Mouse (Mus musculus): Measurements from ENCODE around the gene Cat.

Gene Cat

DNA sequence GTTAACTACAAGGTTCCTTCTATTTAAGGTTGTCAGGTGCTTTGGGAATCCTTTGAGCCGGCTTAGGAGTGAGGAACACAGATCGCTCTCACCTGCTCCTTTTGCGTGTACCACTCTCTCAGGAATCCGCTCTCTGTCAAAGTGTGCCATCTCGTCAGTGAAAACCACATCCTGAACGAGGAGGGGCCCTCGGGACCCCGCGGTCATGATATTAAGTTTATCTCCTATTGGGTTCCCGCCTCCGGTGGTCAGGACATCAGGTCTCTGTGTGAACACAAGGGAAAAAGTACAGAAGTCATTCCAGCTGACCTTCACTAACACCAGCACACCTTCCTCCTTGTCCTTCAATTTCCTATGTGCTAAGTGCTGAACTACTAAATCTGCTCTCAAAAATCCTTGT lies 8.3 kb downstream of the Cat start:
- no peak for DNase-seq

DNA sequence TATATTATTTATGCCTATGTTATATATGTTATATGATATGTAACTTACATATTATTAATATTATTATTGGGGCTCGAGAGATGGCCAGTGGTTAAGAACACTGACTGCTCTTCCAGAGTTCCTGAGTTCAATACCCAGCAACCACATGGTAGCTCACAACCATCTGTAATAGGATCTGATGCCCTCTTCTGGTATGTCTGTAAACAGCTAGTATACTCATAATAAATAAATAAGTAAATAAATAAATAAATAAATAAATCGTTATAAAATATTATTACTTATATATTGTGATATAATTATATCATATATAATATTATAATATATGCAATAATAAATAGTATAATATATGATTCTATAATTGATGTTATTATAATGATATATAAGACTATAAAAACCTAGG lies 8.8 kb downstream of the Cat start:
- no peak for DNase-seq

DNA sequence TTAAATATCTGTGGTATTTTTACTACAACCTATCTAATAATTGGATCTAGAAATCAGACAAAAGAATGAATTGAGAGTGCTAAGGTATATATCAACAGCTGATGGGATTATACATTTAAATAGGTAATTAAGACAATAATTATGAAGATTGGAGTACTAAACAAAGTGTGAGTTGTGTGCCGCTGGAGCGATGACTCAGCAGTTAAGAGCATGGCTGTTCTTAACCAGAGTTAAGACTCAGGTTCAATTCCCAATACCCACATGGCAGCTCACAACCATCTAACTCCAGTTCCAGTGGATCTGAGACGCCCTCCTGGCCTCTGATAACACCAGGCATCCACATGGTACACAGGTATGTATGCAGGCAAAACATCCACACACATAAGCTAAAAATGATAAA lies 11.6 kb downstream of the Cat start:
- DNase-seq, result no peak

DNA sequence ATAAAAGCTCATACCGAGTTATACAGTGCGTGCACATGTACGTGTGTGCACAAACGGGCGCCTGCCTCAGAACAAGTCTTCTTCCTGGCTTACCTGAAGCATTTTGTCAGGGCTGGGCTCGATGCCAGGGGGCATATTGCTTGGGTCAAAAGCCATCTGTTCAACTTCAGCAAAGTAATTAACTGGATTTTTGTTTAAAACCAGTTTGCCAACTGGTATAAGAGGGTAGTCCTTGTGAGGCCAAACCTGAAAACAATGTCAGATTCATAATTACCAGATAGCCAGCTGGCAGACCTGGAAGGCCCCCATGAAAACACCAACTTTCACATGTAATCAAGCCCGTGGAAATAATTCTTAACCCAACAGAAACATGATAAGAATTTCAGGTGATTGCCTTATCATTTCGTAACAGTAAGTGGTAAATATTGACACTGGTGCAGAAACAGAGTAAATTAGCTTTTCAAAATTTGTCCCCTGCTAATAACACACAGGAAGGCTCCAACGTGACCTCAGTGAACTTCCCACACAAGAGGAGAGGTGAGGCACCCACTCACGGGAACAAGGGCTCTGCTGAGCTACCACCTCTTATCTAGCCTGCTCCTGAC lies 17.9 kb downstream of the Cat start:
- DNase-seq, result no peak

DNA sequence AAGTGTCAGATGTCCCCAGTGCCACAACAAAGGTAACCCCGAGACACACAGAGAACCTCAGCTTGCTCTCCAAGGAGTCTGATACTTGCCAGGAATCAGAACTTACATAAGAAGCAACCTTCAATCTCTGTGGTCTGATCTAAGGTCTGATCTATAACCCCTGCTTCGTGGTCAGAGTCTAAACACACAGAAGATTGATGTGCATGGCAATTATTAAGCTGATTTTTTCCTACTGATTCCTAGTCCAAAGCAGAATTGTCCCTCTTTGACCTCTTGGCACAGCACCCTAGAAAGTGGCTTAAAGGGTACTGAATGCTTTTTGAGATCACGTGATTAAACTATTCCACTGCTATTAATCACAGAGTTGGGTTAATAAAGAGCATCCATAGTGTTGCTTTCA lies 18.7 kb downstream of the Cat start:
- no peak for DNase-seq

DNA sequence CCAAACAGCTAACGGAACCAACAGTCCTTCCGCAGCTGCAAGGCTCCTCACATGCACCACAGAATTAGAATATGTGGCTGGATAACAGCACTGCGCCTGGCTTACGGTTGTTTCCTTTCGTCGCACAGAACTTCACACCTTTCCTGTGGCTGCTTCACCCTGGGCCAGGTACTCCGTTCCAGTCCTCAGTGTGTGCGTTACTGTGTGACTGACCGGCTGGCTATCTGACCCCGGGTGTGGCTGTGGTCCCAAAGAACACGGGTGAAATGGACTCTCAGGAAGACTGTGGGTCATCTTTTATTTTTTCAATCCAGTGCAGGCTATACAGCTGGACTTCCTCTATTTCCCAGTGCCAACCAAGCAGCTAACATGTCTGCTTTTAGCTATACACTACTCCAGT lies 19.5 kb downstream of the Cat start:
- DNase-seq, result no peak

DNA sequence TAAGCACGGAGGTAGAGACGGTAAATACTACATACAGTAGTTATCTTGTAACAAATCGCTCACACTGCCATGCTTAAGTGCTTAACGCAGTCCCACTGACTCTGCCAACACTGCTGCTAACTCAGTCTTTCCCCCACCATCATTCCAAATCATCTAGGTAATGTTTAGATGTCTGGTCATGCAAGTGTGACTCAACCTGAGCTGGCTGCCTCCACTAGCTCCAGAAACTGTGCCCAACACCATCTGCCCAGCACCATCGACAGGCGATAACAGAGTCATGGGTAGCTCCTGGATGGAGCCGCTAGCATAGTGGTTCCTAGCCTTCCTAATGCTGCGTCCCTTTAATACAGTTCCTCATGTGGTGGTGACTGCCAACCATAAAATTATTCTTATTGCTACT lies 20.4 kb downstream of the Cat start:
- DNase-seq, result no peak

DNA sequence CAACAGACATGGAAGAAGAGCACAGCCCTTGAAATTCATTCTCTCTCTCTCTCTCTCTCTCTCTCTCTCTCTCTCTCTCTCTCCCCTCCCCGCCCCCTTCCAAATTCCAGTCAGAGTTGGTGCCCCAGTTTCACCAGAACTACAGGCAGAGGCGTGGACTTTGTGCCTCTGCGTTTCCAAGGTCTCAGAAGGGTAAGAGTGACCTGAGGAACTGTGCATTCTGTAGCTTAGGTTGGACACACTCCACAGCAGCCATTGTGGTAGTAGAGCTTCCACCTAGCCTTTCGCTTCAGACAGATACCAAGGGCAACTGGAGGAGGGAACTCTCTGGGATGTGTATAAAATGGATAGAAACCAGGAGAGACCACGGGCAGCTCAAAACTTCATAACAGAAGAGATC lies 22.2 kb downstream of the Cat start:
- no peak for DNase-seq

DNA sequence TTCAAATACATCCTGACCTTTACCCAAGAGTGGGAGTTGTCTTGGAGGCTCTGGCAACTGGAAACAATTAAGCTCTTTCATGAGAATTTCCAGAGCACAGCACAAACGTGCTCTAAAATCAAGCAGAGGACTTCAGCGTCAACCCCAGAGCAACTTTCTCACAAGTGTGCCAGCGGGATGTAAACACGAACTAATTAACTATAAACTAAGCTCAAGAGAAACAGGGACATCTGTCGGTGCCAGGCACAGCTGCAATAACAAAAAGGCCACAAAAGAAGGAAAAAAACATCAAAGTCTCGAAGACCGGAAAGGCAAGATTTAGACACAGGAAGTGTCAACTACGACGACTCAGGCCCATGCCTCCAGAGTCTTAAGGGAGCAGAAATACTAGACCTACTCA lies 23.2 kb downstream of the Cat start:
- no peak for DNase-seq

DNA sequence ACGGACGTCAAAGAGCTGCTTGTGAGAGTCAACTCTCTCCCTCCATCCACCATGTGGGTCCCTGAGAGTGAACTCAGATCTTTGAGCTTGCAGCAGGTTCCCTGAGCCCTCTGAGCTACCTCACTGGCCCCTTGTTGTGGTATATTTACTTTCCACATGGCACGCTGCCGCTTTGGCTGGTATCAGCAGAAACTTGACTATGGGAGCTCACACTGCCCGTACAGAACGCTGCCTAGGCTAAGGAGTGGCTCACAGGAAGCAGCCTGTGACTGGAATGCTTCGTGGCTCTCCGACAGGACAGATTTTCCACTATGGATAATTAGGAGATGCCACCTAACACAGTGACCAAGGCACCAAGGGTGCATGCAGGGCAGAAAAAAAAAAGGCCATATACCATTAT lies 23.8 kb downstream of the Cat start:
- DNase-seq, result no peak

DNA sequence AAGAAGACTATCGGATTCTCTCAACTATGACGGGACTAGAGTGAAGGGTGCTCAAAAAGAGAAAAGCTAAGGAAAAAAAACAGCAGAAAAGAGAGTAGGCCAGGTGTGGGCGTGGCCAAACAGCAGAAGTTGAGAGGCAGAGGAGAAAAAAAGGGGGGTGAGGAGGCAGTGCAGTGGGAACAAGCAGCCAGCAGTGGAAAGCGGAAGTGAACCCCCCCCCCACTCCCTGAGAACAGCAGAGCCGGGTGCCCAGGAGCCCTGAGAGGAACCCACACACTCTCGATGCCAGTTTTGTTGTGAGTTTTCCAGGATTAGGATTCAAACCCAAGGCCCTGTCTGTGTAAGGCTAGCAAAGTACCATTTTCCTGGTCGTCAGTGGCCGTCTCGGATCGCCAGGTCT lies 25.9 kb downstream of the Cat start:
- no peak for DNase-seq

DNA sequence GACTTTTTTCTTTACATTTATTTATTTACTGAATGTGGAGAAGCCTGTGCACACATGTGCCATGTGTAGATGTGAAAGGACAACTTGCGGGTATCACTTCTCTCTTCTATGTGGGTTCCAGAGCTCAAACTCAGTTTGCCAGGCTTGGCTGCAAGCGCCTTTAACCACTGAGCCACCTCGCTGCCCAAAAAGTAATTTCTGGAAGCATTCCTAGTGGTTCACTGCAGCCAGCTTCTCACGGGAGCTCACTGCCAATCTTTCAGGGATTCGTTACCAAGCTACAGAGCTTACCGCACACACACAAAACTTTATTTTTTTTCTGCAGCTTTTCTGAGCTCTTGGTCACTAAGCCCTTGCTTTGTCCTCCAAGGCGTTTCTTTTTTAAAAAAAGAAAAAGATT lies 27.3 kb downstream of the Cat start:
- DNase-seq, result no peak

DNA sequence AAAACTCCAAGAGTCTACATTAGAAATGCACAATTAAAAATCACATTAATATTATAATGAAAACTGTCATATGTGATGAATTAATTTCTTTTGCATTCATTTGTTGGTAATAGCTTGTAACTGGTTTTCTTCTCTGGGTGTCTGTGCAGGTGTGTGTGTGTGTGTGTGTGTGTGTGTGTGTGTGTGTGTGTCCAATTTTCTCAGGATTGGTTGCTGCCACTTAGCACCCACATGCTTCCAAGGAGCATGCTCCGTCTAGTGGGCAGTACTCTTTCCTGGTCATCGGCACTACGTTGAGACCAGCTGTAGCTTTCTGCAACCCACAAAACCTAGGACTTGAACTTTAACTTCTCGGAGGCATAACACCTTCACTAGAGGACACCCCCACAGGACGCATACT lies 27.9 kb downstream of the Cat start:
- DNase-seq, result no peak

DNA sequence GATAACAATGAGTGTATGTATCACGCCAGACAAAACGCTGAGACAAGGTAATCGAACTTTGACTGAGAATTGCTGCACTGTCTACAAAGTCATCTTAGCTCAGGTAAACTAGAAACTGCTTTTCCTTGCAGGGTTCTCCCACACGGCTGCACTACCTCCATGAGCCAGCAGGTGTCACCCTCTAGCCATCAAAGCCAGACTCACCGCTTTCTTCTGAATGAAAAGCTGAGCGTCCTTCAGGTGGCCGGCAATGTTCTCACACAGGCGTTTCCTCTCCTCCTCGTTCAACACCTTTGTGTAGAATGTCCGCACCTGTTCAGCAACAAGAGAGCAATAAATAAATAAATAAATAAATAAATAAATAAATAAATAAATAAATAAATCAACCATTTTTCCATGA lies 28.3 kb downstream of the Cat start:
- peak; percentile 80 for DNase-seq

DNA sequence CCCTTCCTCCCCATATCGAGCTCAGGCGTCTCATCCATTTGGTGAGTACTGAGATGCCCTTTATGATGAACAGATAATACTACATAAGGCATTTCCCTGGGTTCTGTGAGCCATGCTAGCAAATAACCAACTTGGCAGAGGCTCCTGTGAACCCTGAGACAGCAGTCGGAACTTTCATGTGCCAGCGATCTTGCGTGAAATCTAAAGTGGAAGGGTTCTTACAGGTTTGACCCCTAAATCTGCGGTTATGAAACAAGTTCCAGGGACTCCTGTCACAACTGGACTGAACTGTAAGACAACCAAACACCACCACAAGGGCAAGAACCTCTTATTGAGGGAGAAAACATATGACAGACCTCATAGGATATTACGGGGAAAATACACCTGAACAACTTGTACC lies 29.2 kb downstream of the Cat start:
- DNase-seq, result no peak

DNA sequence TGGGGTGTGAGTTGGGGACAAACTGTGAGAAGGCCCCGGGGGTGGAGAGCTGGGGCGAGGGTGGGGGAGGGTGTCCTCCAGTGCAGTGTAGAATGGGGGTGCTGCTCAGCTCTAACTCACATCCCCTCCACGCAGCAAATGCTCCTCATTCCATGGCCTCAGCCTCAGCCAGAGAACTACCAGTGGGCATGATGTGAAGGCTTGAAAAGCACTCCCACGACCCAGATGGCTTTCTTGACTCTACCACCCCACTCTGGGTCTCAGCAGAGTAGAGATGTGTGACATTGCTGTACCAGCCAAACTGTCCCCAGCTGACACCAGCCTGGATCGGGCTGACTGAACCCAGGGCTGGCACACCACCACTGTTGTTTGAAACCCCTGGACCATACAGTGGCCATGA lies 32.4 kb downstream of the Cat start:
- DNase-seq, result peak; percentile 36

DNA sequence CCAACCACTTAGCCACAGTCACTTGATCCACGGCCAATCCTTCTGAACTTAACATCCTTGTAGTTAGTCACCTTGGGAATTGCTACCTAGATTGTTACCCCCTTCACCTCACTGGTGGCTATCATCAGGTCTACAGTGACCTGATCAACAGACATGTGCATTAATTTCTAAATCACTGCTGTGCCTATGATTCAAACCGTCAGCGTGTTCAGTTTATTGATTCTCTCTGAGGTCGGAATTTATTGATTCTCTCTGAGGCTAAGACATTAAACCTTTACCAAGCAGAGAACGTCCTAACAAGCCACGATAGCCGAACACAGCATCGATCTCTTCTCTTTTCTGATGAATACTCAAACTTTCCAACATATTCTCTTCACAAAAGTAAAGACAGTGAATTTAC lies 34.7 kb downstream of the Cat start:
- DNase-seq, result no peak

DNA sequence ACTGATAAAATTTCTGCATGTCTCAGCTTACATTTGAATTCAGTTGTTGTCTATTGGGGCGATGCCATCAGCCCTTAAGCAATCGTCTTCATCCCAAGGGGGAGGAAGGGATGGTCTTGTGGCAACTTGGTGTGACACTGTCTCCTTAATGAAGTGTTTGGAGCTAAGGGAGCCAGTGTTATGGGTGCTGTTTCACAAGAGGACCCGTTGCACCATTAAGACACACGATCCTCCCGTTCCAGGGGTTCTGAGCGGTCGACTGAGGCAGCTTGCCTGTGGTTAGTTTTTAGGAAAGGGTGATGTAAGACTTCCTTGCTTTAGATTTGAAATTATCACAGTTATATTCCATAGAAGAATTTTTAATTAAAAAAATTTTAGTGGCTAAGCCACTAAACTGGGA lies 35.1 kb downstream of the Cat start:
- DNase-seq, result no peak

DNA sequence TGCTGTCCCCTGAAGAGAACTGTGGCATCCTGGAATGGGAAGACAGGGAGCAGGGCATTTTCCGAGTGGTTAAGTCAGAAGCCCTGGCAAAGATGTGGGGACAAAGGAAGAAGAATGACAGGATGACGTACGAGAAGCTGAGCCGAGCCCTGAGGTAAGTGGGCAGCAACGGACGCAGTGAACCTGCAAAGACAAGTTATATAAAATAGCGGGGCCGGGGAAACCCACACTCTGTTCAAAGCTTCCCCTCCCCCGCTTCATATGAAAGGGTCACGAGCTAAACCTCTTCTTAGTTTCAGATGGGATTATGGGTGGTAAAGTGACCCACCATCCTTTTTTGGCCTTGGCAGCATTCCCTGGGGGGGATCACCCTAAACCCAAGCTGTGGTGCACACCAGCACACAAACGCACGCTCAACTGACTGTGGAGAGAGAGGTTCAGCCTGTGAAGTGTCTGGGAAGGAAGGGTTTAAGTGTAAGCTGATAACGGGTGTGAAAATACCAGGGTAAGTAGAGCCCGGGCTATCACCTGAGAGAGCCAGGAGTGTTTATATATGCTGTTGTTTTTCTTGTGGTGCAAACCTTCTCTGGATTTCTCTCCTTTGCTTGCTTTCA lies 35.9 kb downstream of the Cat start:
- DNase-seq, result no peak

DNA sequence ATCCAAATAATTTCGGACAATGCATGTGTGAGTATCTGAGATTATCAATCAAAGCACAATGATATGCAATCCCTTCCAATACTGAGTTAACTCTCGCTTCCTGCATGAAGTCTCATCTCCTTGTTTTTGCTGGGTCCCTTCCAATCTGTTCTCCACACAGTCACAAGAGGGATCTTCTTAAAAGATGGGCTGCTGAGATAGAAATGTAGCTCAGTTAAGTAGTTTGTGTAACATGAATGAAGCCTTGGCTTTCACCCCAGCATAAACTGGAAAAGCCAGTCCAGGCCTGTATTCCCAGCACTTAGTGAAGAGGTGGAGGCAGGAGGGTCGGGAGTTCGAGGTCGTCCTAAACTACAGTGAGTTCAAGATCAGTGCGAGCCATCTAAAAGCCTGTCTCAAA lies 38.6 kb downstream of the Cat start:
- no peak for DNase-seq

DNA sequence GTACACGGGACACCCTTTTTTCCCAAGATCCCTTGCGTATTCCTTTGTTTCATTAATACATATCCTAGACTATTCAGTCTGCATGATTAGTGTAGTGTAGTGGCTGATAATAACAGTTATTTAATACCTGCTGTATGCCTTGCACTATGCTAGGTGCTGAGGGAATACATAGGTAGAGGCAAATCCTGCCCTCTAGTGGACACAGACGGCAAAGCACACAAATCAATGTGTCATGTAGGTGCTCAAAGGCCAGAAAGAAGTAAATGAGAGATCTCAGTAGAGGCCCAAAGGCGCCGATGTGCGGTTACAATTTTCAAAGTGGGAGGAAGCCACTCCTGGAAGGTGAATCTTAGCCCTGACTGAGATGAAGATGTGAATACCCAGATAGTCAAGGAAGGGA lies 39.2 kb downstream of the Cat start:
- DNase-seq, result peak; percentile 29

DNA sequence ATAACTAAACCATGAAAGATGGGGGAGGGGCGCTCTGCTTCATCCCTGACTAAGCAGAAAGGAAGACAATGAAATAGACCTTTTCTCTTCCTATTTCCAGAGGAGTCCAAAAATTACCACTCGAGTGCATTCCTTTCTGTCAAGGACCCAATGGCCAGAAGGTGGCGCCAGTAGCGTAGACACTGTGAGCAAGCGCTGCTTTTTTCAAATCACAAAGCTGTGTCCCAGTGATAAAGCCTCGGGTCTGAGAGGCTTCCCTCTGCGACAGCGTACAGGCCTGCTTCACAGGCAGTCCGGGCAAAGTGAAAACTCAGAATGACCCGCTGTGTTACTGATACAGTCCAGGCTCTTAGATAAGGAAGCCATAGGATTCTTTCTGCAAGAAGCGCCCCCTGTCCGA lies 45.2 kb downstream of the Cat start:
- peak; percentile 81 for DNase-seq

DNA sequence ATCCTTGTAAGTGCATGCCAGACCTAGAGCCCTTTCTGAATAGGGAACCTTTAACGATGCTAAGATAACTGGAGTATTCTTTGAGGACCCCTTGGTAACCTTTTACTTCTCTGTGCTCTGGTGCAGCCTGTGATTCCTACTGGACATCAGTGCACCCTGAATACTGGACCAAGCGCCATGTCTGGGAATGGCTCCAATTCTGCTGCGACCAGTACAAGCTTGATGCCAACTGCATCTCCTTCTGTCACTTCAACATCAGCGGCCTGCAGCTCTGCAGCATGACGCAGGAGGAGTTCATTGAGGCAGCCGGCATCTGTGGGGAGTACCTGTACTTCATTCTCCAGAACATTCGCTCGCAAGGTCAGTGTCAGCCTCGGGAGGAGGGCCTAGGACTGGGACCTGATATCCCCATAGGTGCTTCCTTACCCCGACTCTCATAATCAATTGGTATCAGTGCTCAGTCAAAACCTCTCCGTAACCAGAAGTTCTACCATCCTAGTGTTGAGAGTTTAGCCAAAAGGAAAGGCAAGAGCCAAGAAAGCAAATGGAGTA lies 45.8 kb downstream of the Cat start:
- no peak for DNase-seq

DNA sequence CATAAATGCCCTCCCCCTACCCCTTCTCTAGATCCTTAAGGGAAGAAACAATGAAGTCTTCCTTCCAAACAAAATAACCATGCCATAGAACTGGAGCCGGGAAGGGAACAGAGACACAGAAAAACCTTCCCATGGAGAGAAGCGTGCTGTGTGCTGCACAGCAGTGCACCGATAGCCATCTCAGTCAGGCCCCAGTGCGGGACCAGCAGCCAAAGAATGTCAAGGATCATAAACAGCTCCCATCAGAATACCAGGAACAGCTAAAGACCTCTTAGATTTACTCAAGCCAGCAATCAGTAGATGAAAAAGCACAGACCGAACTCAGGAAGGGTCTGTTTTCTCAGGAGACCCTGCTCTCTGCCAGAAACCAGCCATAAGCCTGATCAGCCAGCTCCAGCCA lies 48.4 kb downstream of the Cat start:
- DNase-seq, result no peak

DNA sequence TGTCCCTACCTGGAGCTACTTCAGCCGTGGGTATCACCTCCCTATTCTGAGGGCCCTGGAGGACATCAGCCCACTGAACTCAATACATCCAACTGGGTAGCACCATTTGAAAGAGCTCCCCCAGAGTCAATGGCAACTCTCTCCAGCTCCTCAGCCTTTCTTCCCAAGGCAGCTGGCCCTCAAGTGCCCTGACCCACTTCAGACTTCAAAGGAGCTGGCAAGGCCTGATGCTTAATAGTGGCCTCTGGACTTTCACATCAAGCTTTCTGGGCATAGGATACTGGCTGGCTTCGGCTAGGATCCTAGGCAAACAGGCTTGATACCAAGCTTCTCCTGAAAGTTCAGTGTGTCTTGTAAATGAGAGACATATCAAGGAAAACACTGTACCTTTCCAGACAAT lies 49.9 kb downstream of the Cat start:
- DNase-seq, result peak; percentile 11
